Mouse (Mus musculus) thymus, postnatal 0 days (tissue): ENCODE measurements at regions not wholly inside any gene's neighbourhood (a gene's known extent, or its start where the extent isn't known, plus 50 kb on each side); places are given as distances from the start of the nearest gene placed in this dataset.

Experiments used
- DNase-seq: peaks from one replicate; pipeline ENCODE4 v3.0.0-alpha.2; 2015; ENCODE audit warnings: low spot score

- DNase-seq: no peak
Measured at GRCm38 (mm10) chr2:134126988-134127387, 427.2 kb downstream of the Hao1 start.

GRCm38 (mm10) chr2:134107286-134107685, 446.9 kb downstream of the Hao1 start:
- DNase-seq: no peak

DNA sequence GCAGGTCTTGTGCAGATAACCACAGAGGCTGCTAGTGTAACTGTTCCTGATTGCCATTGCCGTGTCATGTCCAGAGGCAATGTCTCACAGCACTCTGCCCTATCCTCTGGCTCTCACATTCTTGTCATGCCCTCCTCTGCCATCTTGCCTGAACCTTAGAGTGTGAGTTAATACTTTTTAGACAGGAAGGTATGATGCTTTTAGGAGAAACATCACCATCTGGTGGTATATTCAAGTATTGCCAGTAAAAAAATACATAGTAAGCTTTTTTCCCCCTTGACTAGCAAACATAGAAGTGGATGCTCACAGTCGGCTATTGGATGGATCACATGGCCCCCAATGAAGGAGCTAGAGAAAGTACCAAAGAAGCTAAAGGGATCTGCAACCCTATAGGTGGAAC, 465.8 kb downstream of the Hao1 start:
- DNase-seq: no peak

- DNase-seq: no peak
Measured at GRCm38 (mm10) chr2:134080148-134080547, 474.0 kb downstream of the Hao1 start.

GRCm38 (mm10) chr2:134077953-134078352, 476.2 kb downstream of the Hao1 start:
- DNase-seq: peak; percentile 9

GRCm38 (mm10) chr2:134067910-134068335, 486.2 kb downstream of the Hao1 start:
- no peak for DNase-seq

- DNase-seq: no peak
Measured at GRCm38 (mm10) chr2:134067404-134067803, 486.8 kb downstream of the Hao1 start.

DNA sequence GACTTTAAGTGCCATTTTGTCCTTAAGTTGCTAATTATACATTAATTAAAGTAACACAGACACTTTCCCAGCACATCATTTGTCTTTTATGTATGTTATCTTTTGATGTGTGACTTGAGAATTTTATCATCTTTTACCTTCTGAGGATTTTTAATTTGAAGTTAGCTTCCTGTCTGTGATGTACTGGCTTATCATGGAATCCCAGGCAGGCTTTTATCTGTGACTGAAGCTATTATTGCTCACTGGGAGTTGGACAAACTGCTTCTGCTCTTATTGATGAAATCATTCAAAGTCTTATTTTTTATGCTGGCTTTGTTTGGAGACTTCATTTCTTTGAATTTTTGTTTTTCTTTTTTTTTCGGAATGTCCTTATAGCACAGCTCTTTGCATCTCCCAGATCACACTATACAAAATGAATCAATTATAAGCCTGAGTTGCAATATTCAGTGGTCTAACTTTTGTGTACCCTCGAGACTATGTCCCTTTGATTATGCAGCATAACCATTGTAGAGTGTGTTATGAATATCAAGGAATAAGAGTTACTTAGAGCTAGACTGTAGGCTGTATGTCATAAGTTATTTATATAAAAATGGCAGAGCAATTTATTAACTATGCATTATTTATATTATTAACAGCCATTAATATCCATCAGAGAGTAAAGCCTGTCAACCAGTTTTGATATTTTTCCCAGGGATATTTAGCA, 494.1 kb downstream of the Hao1 start:
- DNase-seq: no peak

GRCm38 (mm10) chr2:134036359-134036874, 484.5 kb downstream of the Bmp2 start:
- DNase-seq: no peak

- DNase-seq: no peak
Measured at GRCm38 (mm10) chr2:134029631-134030414, 477.9 kb downstream of the Bmp2 start.

DNA sequence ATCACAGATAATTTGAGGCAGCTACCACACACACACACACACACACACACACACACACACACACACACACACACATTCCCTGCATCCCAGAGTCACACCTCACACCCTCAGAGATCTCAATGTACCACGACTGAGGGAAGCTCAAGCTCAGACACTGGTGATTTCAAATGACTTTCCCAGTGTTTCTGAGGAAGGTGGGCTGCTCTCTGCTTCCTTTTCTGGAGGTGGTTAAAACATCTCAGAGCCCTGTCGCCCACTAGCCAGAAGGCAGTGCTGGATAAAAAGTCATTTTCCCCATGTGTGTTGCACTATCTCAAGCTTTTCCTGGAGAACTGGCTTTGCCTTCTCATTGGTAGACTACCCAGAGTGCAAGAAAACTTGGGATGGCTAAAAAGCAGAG, 477.2 kb downstream of the Bmp2 start:
- DNase-seq: no peak

GRCm38 (mm10) chr2:134017109-134017508, 465.1 kb downstream of the Bmp2 start:
- no peak for DNase-seq

DNA sequence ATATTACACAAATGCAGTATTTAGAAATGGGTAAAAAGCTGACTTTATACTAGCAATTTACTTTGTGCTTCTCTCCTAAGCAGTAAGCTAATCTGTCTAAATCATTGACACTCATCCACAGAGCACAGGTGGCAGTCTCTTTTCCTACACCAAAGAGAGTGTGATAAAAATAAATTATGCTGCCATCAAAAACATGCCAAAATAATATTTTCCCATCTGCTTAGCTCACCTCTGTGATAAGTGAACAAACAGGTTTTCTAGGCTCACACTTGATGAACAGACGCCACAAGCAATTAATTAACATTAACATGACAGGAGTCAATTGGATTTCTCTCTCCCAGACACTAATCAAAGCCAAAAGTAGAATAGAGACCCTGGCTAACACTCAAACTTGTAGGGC, 451.2 kb downstream of the Bmp2 start:
- no peak for DNase-seq

- DNase-seq: no peak
Measured at GRCm38 (mm10) chr2:133994742-133995141, 442.8 kb downstream of the Bmp2 start.

DNA sequence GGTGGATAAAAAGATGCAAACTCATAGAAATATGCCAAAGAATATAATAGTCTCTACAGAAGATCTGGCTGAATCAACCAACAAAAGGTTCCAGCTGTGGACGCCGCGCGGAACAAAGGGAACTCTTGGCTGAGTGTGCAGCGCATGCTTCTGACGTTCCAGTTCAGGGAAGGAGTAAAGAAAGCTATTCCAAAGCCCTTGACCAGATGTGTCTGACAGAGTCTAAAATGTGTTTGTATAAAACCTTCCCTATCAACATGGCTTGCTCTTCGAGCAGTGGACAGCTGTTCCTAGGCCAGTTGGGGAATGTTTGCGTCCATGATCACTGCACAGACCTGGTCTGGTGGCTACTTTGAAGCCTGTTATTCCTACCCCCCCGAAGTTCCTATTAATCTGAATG, 442.4 kb downstream of the Bmp2 start:
- no peak for DNase-seq

- no peak for DNase-seq
Measured at GRCm38 (mm10) chr2:133987671-133988070, 435.7 kb downstream of the Bmp2 start.
